Mouse (Mus musculus) forebrain, embryonic 14.5 days (tissue): Measurements from ENCODE around the gene Ifitm1. TPM values are rescaled to one million over a fixed set of nuclear protein-coding genes. Genes with fewer than 3 reads are reported as not detected.
A peak's percentile ranks its signal among the peaks of the same experiment; 100 is the strongest.

Experiments used
- ATAC-seq: fragments of 200-750 bp; cut with Nextera tagmentation; 2 replicates; pipeline ENCODE4 v1.8.0; 2017; ENCODE audit warnings: mild to moderate bottlenecking, moderate library complexity
- DNase-seq: peaks from one replicate; pipeline ENCODE4 v3.0.0-alpha.2; 2015; ENCODE audit warnings: low spot score
- H3K27ac ChIP-seq: fragments of 300-500 bp; sonication (generic); 2 replicates; pipeline ENCODE4 v1.5.1; 2014; ENCODE audit warnings: low read depth, mild to moderate bottlenecking, control low read depth, low read length, moderate library complexity
- H3K27me3 ChIP-seq: fragments of 300-500 bp; sonication (generic); replicated peaks from 2 replicates; pipeline ENCODE4 v1.6.1; 2014; ENCODE audit warnings: low read length, control low read depth, mixed read lengths; ENCODE audit not compliant: control insufficient read depth, insufficient read depth
- H3K36me3 ChIP-seq: fragments of 300-500 bp; sonication (generic); 2 replicates; pipeline ENCODE4 v1.6.1; 2014; ENCODE audit warnings: low read length, control low read depth; ENCODE audit not compliant: control insufficient read depth, insufficient read depth
- H3K4me1 ChIP-seq: fragments of 300-500 bp; sonication (generic); 2 replicates; pipeline ENCODE4 v1.6.1; 2014; ENCODE audit warnings: antibody characterized with exemption, low read length, control low read depth; ENCODE audit not compliant: control insufficient read depth, insufficient read depth
- H3K4me2 ChIP-seq: fragments of 300-500 bp; sonication (generic); 2 replicates; pipeline ENCODE4 v1.6.1; 2014; ENCODE audit warnings: mild to moderate bottlenecking, control low read depth, low read length
- H3K4me3 ChIP-seq: fragments of 300-500 bp; sonication (generic); 2 replicates; pipeline ENCODE4 v1.5.1; 2014; ENCODE audit warnings: low read depth, low read length, control low read depth
- H3K9ac ChIP-seq: fragments of 300-500 bp; sonication (generic); 2 replicates; pipeline ENCODE4 v1.6.1; 2014; ENCODE audit warnings: mild to moderate bottlenecking, low read length, control low read depth, moderate library complexity
- H3K9me3 ChIP-seq: fragments of 300-500 bp; sonication (generic); replicated peaks from 2 replicates; pipeline ENCODE4 v1.6.1; 2016; ENCODE audit warnings: low read length, control low read depth, mixed read lengths; ENCODE audit not compliant: control insufficient read depth
- WGBS: fragments of 180-500 bp; shearing (Covaris S2); extraction: QIAGEN DNeasy Blood & Tissue Kit; methylation state at CpG from one replicate; pipeline ENCODE4 v1.1.7; 2014; 5-methylcytosine and 5-hydroxymethylcytosine counted together
- polyA plus RNA-seq: library from polyadenylated mRNA; unstranded; fragments of >200 nt; fragmentation: Nextera tagmentation; extraction: Ambion mirVana; gene quantifications from 2 replicates; pipeline ENCODE4 v1.2.1, GENCODE M21; 2014

Gene Ifitm1
- polyA plus RNA-seq, 1 experiment from 2014 or later, result 11.0 TPM

- ATAC-seq (no peak), DNase-seq (no peak)
- Histone ChIP-seq H3K27me3 (no peaks in the 10 kb centered on the region), H3K36me3 (no peaks in the 10 kb centered on the region), H3K4me2 (no peak overlapping the region), H3K9ac (no peak overlapping the region), H3K4me3 (no peak overlapping the region), H3K27ac (no peak overlapping the region), H3K4me1 (no peaks in the 10 kb centered on the region), H3K9me3 (no peaks in the 10 kb centered on the region)
- WGBS, result 93% methylated on average over 11 of the region's 11 CpGs
These were observed 32.1 kb downstream of the Ifitm1 start for GRCm38 (mm10) chr7:140998853-140999700.

DNA sequence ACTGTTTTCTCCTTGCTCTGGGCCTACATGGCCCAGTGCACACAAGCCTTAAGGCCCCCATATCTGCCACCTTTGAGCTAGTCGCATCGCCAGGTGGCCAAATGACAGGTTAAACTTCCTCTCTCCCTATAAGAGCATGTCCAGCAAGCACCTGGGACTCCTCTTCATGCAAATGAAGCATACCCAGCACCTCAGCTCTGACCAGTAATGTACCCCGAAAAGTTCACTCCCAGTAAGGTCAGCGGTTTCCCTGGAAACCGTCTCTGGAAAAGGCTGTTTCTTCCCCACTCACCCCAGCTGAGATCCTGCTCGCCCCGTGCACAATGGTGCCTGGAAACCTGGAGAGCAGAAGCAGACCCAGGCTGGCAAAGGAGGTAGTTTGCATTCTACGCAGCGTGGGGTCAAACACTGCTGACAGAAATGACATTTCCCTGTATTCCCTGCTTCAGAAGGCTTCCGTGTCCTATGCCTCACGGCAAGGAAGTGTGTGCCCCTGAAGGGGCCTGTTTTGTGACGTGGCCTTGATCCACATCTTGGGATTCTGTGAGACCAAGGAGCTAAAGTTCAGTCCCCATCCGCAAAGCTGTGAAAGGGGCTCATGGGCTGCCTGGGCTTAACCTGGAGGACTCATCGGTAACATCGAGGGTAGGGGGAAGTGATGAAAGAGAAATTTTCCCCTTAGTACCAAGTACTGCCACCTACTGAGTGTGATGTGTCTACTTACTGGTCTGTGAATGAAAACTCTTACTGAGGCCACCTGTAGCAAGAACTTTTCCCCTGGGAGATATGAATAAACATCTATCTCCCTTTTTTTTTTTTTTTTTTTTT is 34.1 kb downstream of the Ifitm1 start:
- no peak overlapping the region for H3K27ac ChIP-seq
- no peaks in the 10 kb centered on the region for H3K36me3 ChIP-seq
- H3K4me2 ChIP-seq, result no peak overlapping the region
- no peaks in the 10 kb centered on the region for H3K4me1 ChIP-seq
- 79% methylated on average over 15 of the region's 15 CpGs for WGBS
- no peaks in the 10 kb centered on the region for H3K27me3 ChIP-seq
- H3K9me3 ChIP-seq, result no peaks in the 10 kb centered on the region
- no peak for ATAC-seq
- DNase-seq, result no peak
- H3K4me3 ChIP-seq, result no peak overlapping the region
- no peak overlapping the region for H3K9ac ChIP-seq

DNA sequence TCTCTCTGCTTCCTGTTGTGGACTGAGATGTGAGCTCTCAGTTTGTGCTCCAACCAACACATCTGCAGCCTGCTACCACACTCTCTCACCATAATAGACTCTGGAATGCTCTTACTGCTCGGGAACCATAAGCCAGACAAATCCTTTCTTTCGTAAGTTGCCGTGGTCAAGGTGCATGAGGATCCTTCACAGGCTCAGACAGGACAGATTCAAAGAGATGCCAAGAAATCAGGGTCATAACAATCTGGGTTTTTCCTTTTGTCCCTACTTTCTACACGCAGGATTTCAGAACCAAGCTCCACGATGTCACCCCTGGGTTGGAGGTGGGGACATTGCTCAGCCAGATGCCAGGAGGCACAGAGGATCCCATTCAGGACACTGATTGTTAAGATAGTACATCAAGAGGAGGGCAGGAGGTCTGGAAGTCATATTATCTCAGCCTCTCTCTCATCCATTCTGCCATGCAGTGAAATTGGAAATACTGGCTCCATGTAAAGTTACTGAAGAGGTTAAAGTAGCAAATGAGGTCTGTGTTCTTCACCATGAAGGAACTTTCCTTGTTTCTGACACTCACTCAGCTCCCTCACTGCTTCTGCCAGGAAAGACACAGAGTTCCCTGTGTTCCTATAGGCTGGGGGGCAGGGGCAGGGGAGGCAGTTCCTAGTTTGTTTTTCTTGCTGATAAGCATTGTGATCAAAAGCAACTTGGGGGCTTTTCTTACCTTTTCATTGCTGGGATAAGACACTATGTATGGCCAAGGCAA is 36.4 kb downstream of the Ifitm1 start:
- no peak for ATAC-seq
- H3K9me3 ChIP-seq, result no peaks in the 10 kb centered on the region

DNA sequence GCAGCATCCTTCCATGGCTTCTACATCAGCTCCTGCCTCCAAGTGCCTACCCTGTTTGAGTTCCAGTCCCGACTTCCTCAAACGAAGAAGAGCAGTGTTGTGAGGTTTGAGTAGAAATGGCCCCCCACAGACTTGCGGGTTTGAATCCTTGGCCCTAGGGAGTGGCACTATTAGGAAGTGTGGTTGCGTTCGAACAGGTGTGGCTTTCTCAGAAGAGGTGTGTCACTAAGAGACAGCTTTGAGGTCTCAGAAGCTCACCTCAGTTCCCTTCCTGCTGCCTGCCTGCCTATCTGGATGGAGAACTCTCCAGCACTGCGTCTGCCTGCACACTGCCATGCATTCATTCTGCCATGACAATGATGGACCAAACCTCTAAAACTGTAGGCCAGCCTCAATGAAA is 39.4 kb downstream of the Ifitm1 start:
- no peaks in the 10 kb centered on the region for H3K27me3 ChIP-seq
- H3K9ac ChIP-seq, result no peak overlapping the region
- WGBS, result 89% methylated on average over 6 of the region's 6 CpGs
- no peak for ATAC-seq
- no peaks in the 10 kb centered on the region for H3K4me1 ChIP-seq
- no peak for DNase-seq
- no peak overlapping the region for H3K4me3 ChIP-seq
- H3K4me2 ChIP-seq, result no peak overlapping the region
- H3K36me3 ChIP-seq, result no peaks in the 10 kb centered on the region
- H3K9me3 ChIP-seq, result no peaks in the 10 kb centered on the region
- no peak overlapping the region for H3K27ac ChIP-seq

More for the DNA sequence above, 36.4 kb downstream of the Ifitm1 start:
- Histone ChIP-seq H3K4me3 (no peak overlapping the region), H3K27me3 (no peaks in the 10 kb centered on the region), H3K27ac (no peak overlapping the region), H3K9ac (no peak overlapping the region), H3K4me2 (no peak overlapping the region), H3K36me3 (no peaks in the 10 kb centered on the region), H3K4me1 (no peaks in the 10 kb centered on the region)
- DNase-seq, result no peak
- WGBS, result 82% methylated on average over 5 of the region's 5 CpGs

DNA sequence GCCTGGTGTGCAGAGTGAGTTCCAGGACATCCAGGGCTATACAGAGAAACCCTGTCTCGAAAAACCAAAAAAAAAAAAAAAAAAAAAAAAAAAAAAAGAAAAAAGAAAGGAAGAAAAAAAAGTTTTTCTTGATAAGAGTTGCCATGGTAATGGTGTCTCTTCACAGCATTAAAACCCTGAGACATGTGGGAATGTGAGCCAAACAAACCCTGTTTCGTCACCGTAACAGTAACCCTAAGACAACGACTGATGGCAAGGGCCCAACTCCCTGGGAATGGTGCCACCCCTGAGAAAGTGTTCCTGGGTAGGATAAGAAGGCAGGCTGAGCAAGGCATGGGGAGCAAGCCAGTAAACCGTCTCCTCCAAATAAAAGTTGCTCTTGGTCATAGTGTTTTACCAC is 39.9 kb downstream of the Ifitm1 start:
- no peaks in the 10 kb centered on the region for H3K4me1 ChIP-seq
- H3K4me2 ChIP-seq, result no peak overlapping the region
- no peak for ATAC-seq
- no peak overlapping the region for H3K27ac ChIP-seq
- no peaks in the 10 kb centered on the region for H3K27me3 ChIP-seq
- 54% methylated on average over 5 of the region's 5 CpGs for WGBS
- no peak overlapping the region for H3K4me3 ChIP-seq
- H3K36me3 ChIP-seq, result no peaks in the 10 kb centered on the region
- peak; percentile 59 for DNase-seq
- no peaks in the 10 kb centered on the region for H3K9me3 ChIP-seq
- H3K9ac ChIP-seq, result no peak overlapping the region

GRCm38 (mm10) chr7:141008312-141008761 is 41.3 kb downstream of the Ifitm1 start:
- ATAC-seq (no peak), DNase-seq (no peak)
- H3K4me2 ChIP-seq, result no peak overlapping the region
- no peaks in the 10 kb centered on the region for H3K9me3 ChIP-seq
- 15% methylated on average over 7 of the region's 7 CpGs for WGBS
- H3K4me3 ChIP-seq, result no peak overlapping the region
- H3K4me1 ChIP-seq, result no peaks in the 10 kb centered on the region
- H3K27me3 ChIP-seq, result no peaks in the 10 kb centered on the region
- H3K9ac ChIP-seq, result no peak overlapping the region
- H3K36me3 ChIP-seq, result no peaks in the 10 kb centered on the region
- no peak overlapping the region for H3K27ac ChIP-seq

- Histone ChIP-seq H3K9ac (no peak overlapping the region), H3K36me3 (no peaks in the 10 kb centered on the region), H3K9me3 (no peaks in the 10 kb centered on the region), H3K4me2 (no peak overlapping the region), H3K4me3 (no peak overlapping the region), H3K27me3 (no peaks in the 10 kb centered on the region), H3K4me1 (no peaks in the 10 kb centered on the region), H3K27ac (no peak overlapping the region)
- 8% methylated on average over 20 of the region's 20 CpGs for WGBS
- peak; percentile 77 for ATAC-seq
- DNase-seq, result peak; percentile 63
These were observed 42.1 kb downstream of the Ifitm1 start for GRCm38 (mm10) chr7:141008938-141009660.

- Histone ChIP-seq H3K27me3 (no peaks in the 10 kb centered on the region), H3K9me3 (no peaks in the 10 kb centered on the region), H3K4me1 (no peaks in the 10 kb centered on the region), H3K4me3 (no peak overlapping the region), H3K9ac (no peak overlapping the region), H3K4me2 (no peak overlapping the region), H3K36me3 (no peaks in the 10 kb centered on the region), H3K27ac (no peak overlapping the region)
- DNase-seq (no peak), ATAC-seq (no peak)
- WGBS, result 88% methylated on average over 9 of the region's 9 CpGs
These were observed 42.6 kb downstream of the Ifitm1 start for GRCm38 (mm10) chr7:141009665-141010064.
